Mouse (Mus musculus) forelimb bud, embryonic 11.5 days (tissue): ENCODE measurements at regions not wholly inside any gene's neighbourhood (a gene's known extent, or its start where the extent isn't known, plus 50 kb on each side); places are given as distances from the start of the nearest gene placed in this dataset.
"Not testable (repeated sequence)": the region's sequence is repeated elsewhere in the genome, so short reads cannot be mapped to it uniquely, and the experiment has no call there.

Source experiments
- DNase-seq: peaks from one replicate; pipeline ENCODE4 v3.0.0-alpha.2; 2012; ENCODE audit warnings: low read depth, low spot score

- DNase-seq, result peak; percentile 10
These were observed 1034.5 kb downstream of the Gm10330 start for GRCm38 (mm10) chr12:22745556-22745955.

- DNase-seq, result not testable (repeated sequence)
These were observed 1035.0 kb downstream of the Gm10330 start for GRCm38 (mm10) chr12:22745067-22745466.
